Mouse (Mus musculus) lung, embryonic 16.5 days (tissue): ENCODE measurements around the gene Gm3854. TPM values are rescaled to one million over a fixed set of nuclear protein-coding genes. Genes with fewer than 3 reads are reported as not detected.
A peak's percentile ranks its signal among the peaks of the same experiment; 100 is the strongest.
"Not testable (repeated sequence)": the region's sequence is repeated elsewhere in the genome, so short reads cannot be mapped to it uniquely, and the experiment has no call there.

Experiments used
- ATAC-seq: fragments of 200-750 bp; cut with Nextera tagmentation; 2 replicates; pipeline ENCODE4 v1.8.0; 2017; ENCODE audit warnings: low read depth, mild to moderate bottlenecking, moderate library complexity
- H3K27ac ChIP-seq: fragments of 300-500 bp; sonication (generic); 2 replicates; pipeline ENCODE4 v1.5.1; 2014; ENCODE audit warnings: mild to moderate bottlenecking, control low read depth, low read length
- H3K27me3 ChIP-seq: fragments of 300-500 bp; sonication (generic); 2 replicates; pipeline ENCODE4 v1.6.1; 2014; ENCODE audit warnings: low read depth, low read length, mixed read lengths; ENCODE audit not compliant: control insufficient read depth, insufficient read depth
- H3K36me3 ChIP-seq: fragments of 300-500 bp; sonication (generic); 2 replicates; pipeline ENCODE4 v1.6.1; 2014; ENCODE audit warnings: low read length; ENCODE audit not compliant: control insufficient read depth, insufficient read depth
- H3K4me1 ChIP-seq: fragments of 300-500 bp; sonication (generic); replicated peaks from 2 replicates; pipeline ENCODE4 v1.6.1; 2014; ENCODE audit warnings: low read length, mixed read lengths; ENCODE audit not compliant: control insufficient read depth, insufficient read depth
- H3K4me2 ChIP-seq: fragments of 300-500 bp; sonication (generic); 2 replicates; pipeline ENCODE4 v1.6.1; 2014; ENCODE audit warnings: low read depth, low read length, control low read depth
- H3K4me3 ChIP-seq: fragments of 300-500 bp; sonication (generic); 2 replicates; pipeline ENCODE4 v1.5.1; 2014; ENCODE audit warnings: mild to moderate bottlenecking, low read length, control low read depth
- H3K9ac ChIP-seq: fragments of 300-500 bp; sonication (generic); 2 replicates; pipeline ENCODE4 v1.6.1; 2014; ENCODE audit warnings: low read length, control low read depth
- H3K9me3 ChIP-seq: fragments of 300-500 bp; sonication (generic); 2 replicates; pipeline ENCODE4 v1.6.1; 2016; ENCODE audit warnings: low read length; ENCODE audit not compliant: control insufficient read depth
- WGBS: fragments of 180-500 bp; shearing (Covaris S2); extraction: QIAGEN DNeasy Blood & Tissue Kit; methylation state at CpG from one replicate; pipeline ENCODE4 v1.1.7; 2014; 5-methylcytosine and 5-hydroxymethylcytosine counted together
- polyA plus RNA-seq: library from polyadenylated mRNA; unstranded; fragments of >200 nt; fragmentation: Nextera tagmentation; extraction: Ambion mirVana; gene quantifications from 2 replicates; pipeline ENCODE4 v1.2.1, GENCODE M21; 2015

The Gm3854 gene
- polyA plus RNA-seq, 1 experiment from 2014 or later, result 1.8 TPM

- no peak for ATAC-seq
- no peak overlapping the region for H3K4me2 ChIP-seq
- 15% methylated on average over 8 of the region's 9 CpGs for whole genome bisulfite sequencing
- no peaks in the 10 kb centered on the region for H3K9me3 ChIP-seq
- H3K4me1 ChIP-seq, result peaks cover 9% of the 10 kb centered on the region
- no peaks in the 10 kb centered on the region for H3K36me3 ChIP-seq
- H3K9ac ChIP-seq, result no peak overlapping the region
- no peak overlapping the region for H3K27ac ChIP-seq
- no peak overlapping the region for H3K4me3 ChIP-seq
- no peaks in the 10 kb centered on the region for H3K27me3 ChIP-seq
Observed at GRCm38 (mm10) chr7:6360477-6361060, 17.0 kb downstream of the Gm3854 start.

DNA sequence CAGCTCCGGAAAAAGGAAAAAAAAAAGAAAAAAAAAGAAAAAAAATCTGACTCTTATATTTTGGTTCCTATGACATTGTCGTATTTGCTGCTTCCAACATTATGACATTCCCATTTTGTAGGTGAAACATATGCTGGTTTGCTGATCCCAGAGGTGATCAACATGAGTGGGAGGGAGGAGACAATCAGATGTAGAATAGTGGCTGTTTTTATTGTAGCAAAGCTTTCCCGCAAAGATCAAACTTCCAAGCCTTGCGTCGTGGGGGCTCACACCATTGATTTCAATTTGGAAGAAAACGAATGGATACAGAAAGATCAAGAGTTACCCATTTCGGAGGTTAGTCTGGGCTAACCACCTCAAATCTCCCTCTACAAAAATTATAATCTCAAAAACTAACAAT lies 18.2 kb downstream of the Gm3854 start:
- Histone ChIP-seq H3K4me1 (peaks cover 9% of the 10 kb centered on the region), H3K4me3 (peak overlapping the region; percentile 65), H3K4me2 (peak overlapping the region; percentile 70), H3K36me3 (no peaks in the 10 kb centered on the region), H3K9ac (peak overlapping the region; percentile 67), H3K27me3 (no peaks in the 10 kb centered on the region), H3K9me3 (no peaks in the 10 kb centered on the region), H3K27ac (peak overlapping the region; percentile 76)
- WGBS, result 21% methylated on average over 7 of the region's 7 CpGs
- ATAC-seq, result no peak

- WGBS, result under 1% methylated on average over 37 of the region's 38 CpGs
- peak; percentile 95 for ATAC-seq
- peak overlapping the region; percentile 65 for H3K4me3 ChIP-seq
Observed at GRCm38 (mm10) chr7:6362268-6363046, 18.9 kb downstream of the Gm3854 start.

DNA sequence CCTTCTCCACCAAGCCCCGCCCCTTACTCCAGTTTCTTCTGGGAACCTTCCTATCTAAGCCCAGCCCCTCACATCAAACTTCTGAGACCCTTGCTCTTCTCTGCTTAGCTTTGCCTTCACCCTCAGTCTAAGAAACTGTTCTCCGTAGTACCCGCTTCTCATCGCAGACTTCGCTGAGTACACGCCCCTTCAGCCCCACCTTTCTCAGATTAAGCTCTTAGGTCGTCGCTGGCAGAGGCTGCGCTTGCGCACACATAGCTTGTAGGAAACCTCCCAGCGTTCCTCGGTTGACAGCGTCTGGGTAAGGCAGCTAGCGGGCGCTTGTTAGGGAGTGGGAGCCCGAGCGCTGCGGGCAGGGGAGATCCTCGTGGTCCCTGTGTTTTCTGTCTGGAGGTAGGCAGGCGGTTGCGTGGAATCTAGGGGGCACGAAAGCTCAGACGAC lies 19.5 kb downstream of the Gm3854 start, which contains the start of gene Zfp78:
Gene Zfp78, plus strand, starts transcription at position 234 of the 442 bp plus-strand sequence.
- Histone ChIP-seq H3K4me2 (peak within 1 kb of the TSS; percentile 70), H3K27ac (peak within 1 kb of the TSS; percentile 94), H3K9ac (peak within 1 kb of the TSS; percentile 79), H3K4me1 (peaks cover 9% of the 10 kb centered on the region), H3K4me3 (peak within 1 kb of the TSS; percentile 65), H3K27me3 (no peaks in the 10 kb centered on the region), H3K9me3 (no peaks in the 10 kb centered on the region), H3K36me3 (no peaks in the 10 kb centered on the region)
- WGBS, result 0% methylated on average over 23 of the region's 23 CpGs
- peak; percentile 83 for ATAC-seq

More at GRCm38 (mm10) chr7:6362268-6363046, 18.9 kb downstream of the Gm3854 start:
- Histone ChIP-seq H3K4me1 (peaks cover 9% of the 10 kb centered on the region), H3K27ac (peak overlapping the region; percentile 94), H3K9me3 (no peaks in the 10 kb centered on the region), H3K9ac (peak overlapping the region; percentile 67), H3K36me3 (no peaks in the 10 kb centered on the region), H3K27me3 (no peaks in the 10 kb centered on the region), H3K4me2 (peak overlapping the region; percentile 70)

DNA sequence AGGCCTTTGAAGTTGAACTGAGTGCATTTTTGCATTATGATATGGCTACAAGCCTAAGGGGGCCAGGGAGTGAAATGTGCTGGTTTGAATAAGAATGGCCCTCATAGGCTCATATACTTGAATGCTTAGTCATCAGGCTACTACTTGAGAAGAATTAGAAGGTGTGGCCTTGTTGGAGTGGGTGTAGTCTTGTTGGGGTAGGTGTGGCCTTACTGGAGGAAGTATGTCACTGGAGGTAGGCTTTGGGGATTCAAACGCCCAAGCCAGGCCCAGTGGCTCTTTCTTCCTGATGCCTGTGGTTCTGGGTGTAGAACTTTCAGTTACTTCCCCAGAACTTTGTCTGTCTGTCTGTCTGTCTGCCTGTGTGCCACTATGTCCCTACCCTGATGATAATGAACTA lies 21.2 kb downstream of the Gm3854 start:
- Histone ChIP-seq H3K9ac (no peak overlapping the region), H3K4me3 (no peak overlapping the region), H3K4me1 (peaks cover 9% of the 10 kb centered on the region), H3K36me3 (no peaks in the 10 kb centered on the region), H3K4me2 (no peak overlapping the region), H3K9me3 (no peaks in the 10 kb centered on the region), H3K27ac (no peak overlapping the region), H3K27me3 (no peaks in the 10 kb centered on the region)
- ATAC-seq, result no peak
- WGBS, result 50% methylated on average over 1 of the region's 1 CpGs

GRCm38 (mm10) chr7:6367185-6367584 lies 23.6 kb downstream of the Gm3854 start:
- ATAC-seq, result no peak
- Histone ChIP-seq H3K27me3 (no peaks in the 10 kb centered on the region), H3K4me3 (no peak overlapping the region), H3K36me3 (no peaks in the 10 kb centered on the region), H3K4me2 (no peak overlapping the region), H3K4me1 (peaks cover 9% of the 10 kb centered on the region), H3K9me3 (no peaks in the 10 kb centered on the region), H3K9ac (no peak overlapping the region), H3K27ac (no peak overlapping the region)
- 82% methylated on average over 5 of the region's 5 CpGs for WGBS

DNA sequence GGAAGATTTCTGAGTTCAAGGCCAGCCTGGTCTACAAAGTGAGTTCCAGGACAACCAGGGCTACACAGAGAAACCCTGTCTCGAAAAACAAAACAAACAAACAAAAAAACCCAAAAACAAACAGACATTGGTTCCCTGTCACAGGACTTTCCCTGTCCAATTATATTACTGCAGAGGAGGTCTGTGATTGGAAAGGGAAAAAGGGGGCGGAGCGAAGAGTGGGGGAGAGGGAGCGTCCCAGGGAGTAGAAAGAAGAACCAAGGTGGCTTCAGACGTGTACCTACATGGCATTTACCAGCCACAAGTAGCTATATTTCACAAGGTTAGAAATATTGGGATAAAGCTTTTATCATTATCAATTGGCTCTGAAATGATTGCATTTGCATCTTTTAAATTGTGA lies 24.6 kb downstream of the Gm3854 start:
- not testable (repeated sequence) for H3K9ac ChIP-seq, H3K9me3 ChIP-seq, H3K4me2 ChIP-seq, ATAC-seq, H3K27me3 ChIP-seq, H3K4me1 ChIP-seq, H3K27ac ChIP-seq, H3K36me3 ChIP-seq, H3K4me3 ChIP-seq
- 82% methylated on average over 5 of the region's 5 CpGs for WGBS

GRCm38 (mm10) chr7:6369460-6369859 lies 25.9 kb downstream of the Gm3854 start:
- Histone ChIP-seq H3K9ac (no peak overlapping the region), H3K36me3 (no peaks in the 10 kb centered on the region), H3K4me3 (no peak overlapping the region), H3K9me3 (no peaks in the 10 kb centered on the region), H3K27me3 (no peaks in the 10 kb centered on the region), H3K4me1 (no peaks in the 10 kb centered on the region), H3K4me2 (no peak overlapping the region), H3K27ac (no peak overlapping the region)
- WGBS, result 83% methylated on average over 3 of the region's 3 CpGs
- ATAC-seq, result no peak

DNA sequence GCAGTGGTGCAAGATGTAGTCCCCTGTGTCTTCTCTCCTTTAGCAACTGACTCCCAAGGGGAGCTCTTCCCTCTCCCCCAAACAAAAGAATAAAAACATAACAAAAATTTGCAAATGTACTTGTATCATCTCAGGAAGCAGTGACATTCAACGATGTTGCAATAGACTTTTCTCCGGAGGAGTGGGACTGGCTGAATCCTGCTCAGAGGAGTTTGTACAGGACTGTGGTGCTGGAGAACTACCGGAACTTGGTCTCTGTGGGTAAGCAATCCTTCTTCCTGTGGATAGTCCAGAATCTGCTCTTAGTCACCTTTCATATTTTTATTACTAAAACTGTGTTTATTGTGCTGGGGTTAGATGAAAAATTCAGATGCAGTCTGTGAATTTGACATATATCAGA lies 29.4 kb downstream of the Gm3854 start:
- Histone ChIP-seq H3K4me1 (no peaks in the 10 kb centered on the region), H3K36me3 (no peaks in the 10 kb centered on the region), H3K27ac (no peak overlapping the region), H3K4me2 (no peak overlapping the region), H3K4me3 (no peak overlapping the region), H3K9ac (no peak overlapping the region), H3K9me3 (no peaks in the 10 kb centered on the region), H3K27me3 (no peaks in the 10 kb centered on the region)
- no peak for ATAC-seq
- 89% methylated on average over 3 of the region's 3 CpGs for WGBS
